Mouse (Mus musculus): ENCODE results near the gene Gfm2. TPM values are rescaled to one million over a fixed set of nuclear protein-coding genes. Genes with fewer than 3 reads are reported as not detected.

Gfm2 gene
- polyA plus RNA-seq, 1 experiment: 17.2 TPM

DNA sequence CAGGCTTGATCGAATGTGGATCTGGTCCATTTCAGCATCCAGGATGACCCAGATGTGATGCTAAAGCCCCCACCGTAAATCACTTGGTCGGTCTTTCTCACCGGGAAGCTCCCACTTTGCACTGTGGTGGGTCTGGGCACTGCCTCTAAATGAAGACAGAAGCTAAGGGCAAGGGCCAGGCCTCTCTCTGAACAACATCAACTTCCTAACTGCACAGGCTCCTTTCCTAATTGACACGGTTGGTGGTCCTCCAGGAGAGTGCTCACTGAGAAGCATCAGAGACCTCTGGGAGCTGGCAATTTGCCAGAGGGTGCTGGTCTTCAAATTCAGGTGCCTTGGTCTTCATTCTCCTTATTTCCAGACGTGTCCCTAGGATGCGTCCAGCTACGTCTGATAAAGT, 86.1 kb downstream of the Gfm2 start:
- Histone ChIP-seq H3K4me3 (replicated peaks; ENCODE audit: extremely low read depth, low read depth, low read length) (no peak overlapping the region), H3K4me1 (ENCODE audit: control insufficient read depth, insufficient read depth, low read length) (no peaks in the 10 kb centered on the region)
- 81% methylated on average over 8 of the region's 8 CpGs for WGBS
- TF ChIP-seq CTCF (IDR thresholded peaks at IDR 0.05; ENCODE audit: insufficient read depth, low read length) (no peak), POLR2A (IDR thresholded peaks at IDR 0.05; ENCODE audit: borderline replicate concordance, extremely low read depth, low read depth, low read length) (no peak)
- no peak for DNase-seq

- WGBS: 66% methylated on average over 10 of the region's 10 CpGs
- Histone ChIP-seq H3K4me3 (replicated peaks; ENCODE audit: extremely low read depth, low read depth, low read length) (no peak overlapping the region), H3K4me1 (ENCODE audit: control insufficient read depth, insufficient read depth, low read length) (no peaks in the 10 kb centered on the region)
- DNase-seq: no peak
- TF ChIP-seq CTCF (IDR thresholded peaks at IDR 0.05; ENCODE audit: insufficient read depth, low read length) (no peak), POLR2A (IDR thresholded peaks at IDR 0.05; ENCODE audit: borderline replicate concordance, extremely low read depth, low read depth, low read length) (no peak)
Observed at GRCm38 (mm10) chr13:97224341-97224982, 86.7 kb downstream of the Gfm2 start.

- no peak for TF ChIP-seq CTCF (IDR thresholded peaks at IDR 0.05; ENCODE audit: insufficient read depth, low read length)
- TF ChIP-seq POLR2A (IDR thresholded peaks at IDR 0.05; ENCODE audit: borderline replicate concordance, extremely low read depth, low read depth, low read length): no peak
- DNase-seq: no peak
- WGBS: 62% methylated on average over 17 of the region's 17 CpGs
- no peaks in the 10 kb centered on the region for H3K4me1 ChIP-seq (ENCODE audit: control insufficient read depth, insufficient read depth, low read length)
- H3K4me3 ChIP-seq (replicated peaks; ENCODE audit: extremely low read depth, low read depth, low read length): no peak overlapping the region
Observed at GRCm38 (mm10) chr13:97225130-97225529, 87.4 kb downstream of the Gfm2 start.

- no peak for TF ChIP-seq POLR2A (IDR thresholded peaks at IDR 0.05; ENCODE audit: borderline replicate concordance, extremely low read depth, low read depth, low read length)
- TF ChIP-seq CTCF (IDR thresholded peaks at IDR 0.05; ENCODE audit: insufficient read depth, low read length): no peak
- 88% methylated on average over 3 of the region's 3 CpGs for WGBS
- Histone ChIP-seq H3K4me3 (replicated peaks; ENCODE audit: extremely low read depth, low read depth, low read length) (no peak overlapping the region), H3K4me1 (ENCODE audit: control insufficient read depth, insufficient read depth, low read length) (no peaks in the 10 kb centered on the region)
- DNase-seq: no peak
Observed at GRCm38 (mm10) chr13:97227795-97228194, 90.1 kb downstream of the Gfm2 start.

- WGBS: 71% methylated on average over 3 of the region's 3 CpGs
Observed at GRCm38 (mm10) chr13:97230101-97230500, 92.4 kb downstream of the Gfm2 start.

More at GRCm38 (mm10) chr13:97230101-97230500, 92.4 kb downstream of the Gfm2 start:
- H3K4me3 ChIP-seq (replicated peaks; ENCODE audit: extremely low read depth, low read depth, low read length): no peak overlapping the region
- no peaks in the 10 kb centered on the region for H3K4me1 ChIP-seq (ENCODE audit: control insufficient read depth, insufficient read depth, low read length)
- no peak for DNase-seq
- no peak for TF ChIP-seq CTCF (IDR thresholded peaks at IDR 0.05; ENCODE audit: insufficient read depth, low read length)
- no peak for TF ChIP-seq POLR2A (IDR thresholded peaks at IDR 0.05; ENCODE audit: borderline replicate concordance, extremely low read depth, low read depth, low read length)

Other genes starting within 250 kb of the Gfm2 start
- gene Gcnt4, start 213.2 kb upstream of the Gfm2 start, polyA plus RNA-seq (2012; rRNA removed): 0.07 and 0.08 TPM in 2 replicates
- gene 1700029F12Rik, start 103.6 kb upstream of the Gfm2 start, polyA plus RNA-seq (2012; rRNA removed): not detected in 2 replicates
- gene Fam169a, start 70.7 kb upstream of the Gfm2 start, polyA plus RNA-seq (2012; rRNA removed): not detected in 2 replicates
- 0.65 and 1.9 TPM in 2 replicates for gene Gm6169, start 38.7 kb upstream of the Gfm2 start, polyA plus RNA-seq (2012; rRNA removed)
- gene Nsa2, start within 50 bp of the Gfm2 start, polyA plus RNA-seq (2012; rRNA removed): 14.1 and 22.4 TPM in 2 replicates
- gene Hexb, start 60.4 kb downstream of the Gfm2 start, polyA plus RNA-seq (2012; rRNA removed): 70.6 and 71.8 TPM in 2 replicates
- gene Enc1, start 103.2 kb downstream of the Gfm2 start, polyA plus RNA-seq (2012; rRNA removed): 7.3 and 8.5 TPM in 2 replicates

All from lung, adult 2 months (tissue).